Mouse (Mus musculus) macrophage (primary cell): ENCODE data around the gene Brat1. TPM values are rescaled to one million over a fixed set of nuclear protein-coding genes. Genes with fewer than 3 reads are reported as not detected.

Experiments used
- H3K27ac ChIP-seq: fragments of 350-480 bp; formaldehyde crosslinking; 2 replicates; pipeline ENCODE4 v1.9.0; 2021
- H3K36me3 ChIP-seq: fragments of 350-480 bp; formaldehyde crosslinking; 2 replicates; pipeline ENCODE4 v1.9.0; 2021; ENCODE audit errors: inconsistent target
- H3K4me3 ChIP-seq: fragments of 350-480 bp; formaldehyde crosslinking; 2 replicates; pipeline ENCODE4 v1.9.0; 2021; ENCODE audit errors: inconsistent target
- H3K79me2 ChIP-seq: fragments of 350-480 bp; formaldehyde crosslinking; 2 replicates; pipeline ENCODE4 v1.9.0; 2021; ENCODE audit errors: inconsistent target
- WGBS: methylation state at CpG from one replicate; pipeline ENCODE4 v1.1.7; 2026; ENCODE audit warnings: inconsistent platforms; ENCODE audit not compliant: missing documents; 5-methylcytosine and 5-hydroxymethylcytosine counted together
- polyA plus RNA-seq: library from polyadenylated mRNA; stranded (reverse); fragments of 250-400 nt; gene quantifications from 3 replicates; pipeline ENCODE4 v1.2.4, GENCODE M21; 2018; ENCODE audit warnings: inconsistent platforms

The Brat1 gene
- polyA plus RNA-seq, 1 experiment from 2014 or later, result 5.1 TPM

DNA sequence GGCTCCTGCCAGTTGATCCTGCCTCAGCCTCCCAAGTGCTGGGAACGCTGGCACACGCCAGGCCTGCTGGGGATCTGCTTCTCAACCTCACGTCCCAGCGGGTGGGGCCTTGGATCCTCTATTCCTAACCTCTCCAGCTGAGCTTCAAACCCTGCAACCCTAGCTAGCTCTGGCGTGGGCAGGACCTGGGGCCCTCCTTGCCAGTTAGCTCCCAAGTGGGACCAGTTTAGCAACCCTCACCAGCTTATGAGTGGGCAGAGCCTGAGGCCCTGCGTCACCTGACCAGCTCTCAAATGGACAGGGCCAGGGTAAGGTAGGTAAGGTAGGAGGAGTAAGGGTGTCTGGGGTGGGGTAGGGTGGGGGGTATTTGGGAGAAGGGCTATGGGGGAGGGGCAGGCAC is 24.8 kb upstream of the Brat1 start:
- 100% methylated on average over 2 of the region's 6 CpGs for WGBS
- no peak overlapping the region for H3K27ac ChIP-seq
- peaks cover 21% of the 10 kb centered on the region; the same call in 1 of the 2 replicates for H3K36me3 ChIP-seq
- no peak overlapping the region for H3K4me3 ChIP-seq
- no peaks in the 10 kb centered on the region for H3K79me2 ChIP-seq

DNA sequence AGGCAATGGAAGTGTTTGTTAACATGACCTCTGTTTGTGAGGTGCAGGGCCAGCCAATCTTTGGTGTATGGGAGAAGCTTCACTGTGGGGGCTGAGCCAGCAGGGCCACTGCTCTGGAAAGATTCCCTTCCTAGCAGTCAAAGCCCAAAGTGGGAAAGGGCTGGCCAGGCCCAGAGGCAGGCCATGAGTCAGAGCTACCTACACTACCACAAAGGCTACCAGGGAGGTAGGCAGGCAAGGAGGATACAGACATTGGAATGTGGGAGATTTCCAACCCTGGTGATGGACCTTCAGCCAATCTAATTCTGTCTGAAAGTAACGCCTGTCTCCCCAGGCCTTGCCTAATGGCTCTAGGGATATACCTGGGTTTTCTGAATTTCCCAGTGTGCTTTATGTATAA is 23.9 kb upstream of the Brat1 start:
- Histone ChIP-seq H3K36me3 (peaks cover 16% of the 10 kb centered on the region; the same call in 1 of the 2 replicates), H3K4me3 (no peak overlapping the region), H3K27ac (no peak overlapping the region), H3K79me2 (no peaks in the 10 kb centered on the region)
- 90% methylated on average over 1 of the region's 1 CpGs for WGBS

DNA sequence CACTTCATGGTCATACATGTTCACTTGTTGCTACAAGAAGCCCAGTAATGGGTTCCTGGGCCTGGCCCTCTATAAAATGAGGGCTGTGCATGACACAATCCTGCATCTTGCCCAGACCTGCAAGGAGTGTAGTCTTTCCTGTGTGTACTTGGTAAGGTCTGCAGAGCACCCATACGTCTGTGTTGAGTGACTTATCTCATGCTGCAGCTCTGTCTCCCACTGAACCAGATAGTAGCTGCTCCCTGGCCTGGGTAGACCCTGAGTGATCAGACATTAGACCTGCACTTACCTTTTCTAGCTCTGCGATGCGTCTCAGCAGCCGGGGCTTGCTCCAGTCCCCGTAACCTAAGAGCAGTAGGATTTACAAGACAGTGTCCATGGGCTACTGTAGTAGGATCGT is 22.7 kb upstream of the Brat1 start:
- WGBS, result 99% methylated on average over 6 of the region's 6 CpGs
- no peak overlapping the region for H3K4me3 ChIP-seq
- H3K27ac ChIP-seq, result no peak overlapping the region
- peaks cover 7% of the 10 kb centered on the region; the same call in 1 of the 2 replicates for H3K36me3 ChIP-seq
- H3K79me2 ChIP-seq, result no peaks in the 10 kb centered on the region

DNA sequence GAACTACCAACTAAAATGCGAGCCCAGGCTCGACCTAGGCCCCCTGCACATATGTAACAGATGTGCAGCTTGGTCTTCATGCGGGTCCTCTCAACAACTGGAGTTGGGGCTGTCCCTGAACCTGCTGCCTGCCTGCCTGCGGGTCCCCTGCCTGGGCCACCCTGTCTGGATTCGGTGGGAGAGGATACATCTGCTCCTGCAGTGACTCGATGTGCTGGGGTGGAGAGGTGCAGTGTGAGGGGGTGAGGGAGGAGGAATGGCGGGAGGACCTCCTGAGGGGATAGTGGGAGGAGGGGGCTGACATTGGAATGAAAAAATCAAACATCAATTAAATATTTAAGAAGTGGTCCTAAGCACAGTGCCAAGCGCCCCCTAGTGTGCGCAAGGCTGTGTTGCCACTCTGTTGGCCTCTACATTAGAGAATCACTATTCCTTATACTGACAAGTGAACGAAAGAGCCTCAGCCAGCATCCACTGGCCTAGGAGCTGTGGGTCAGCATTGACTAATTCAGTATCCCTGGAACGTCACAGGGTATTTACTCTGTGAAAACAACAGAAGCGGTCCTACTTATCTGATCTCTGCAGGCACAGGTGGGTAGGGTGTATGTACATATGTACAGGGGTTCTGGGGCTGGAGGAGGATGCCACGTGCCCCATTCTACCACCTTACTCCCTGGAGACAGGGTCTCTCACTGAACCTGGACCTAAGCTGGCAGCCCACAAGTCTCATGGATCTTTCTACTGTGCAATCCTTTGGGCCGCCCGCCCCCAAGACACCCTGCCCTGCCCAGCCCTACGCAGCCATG is 20.3 kb upstream of the Brat1 start:
- H3K79me2 ChIP-seq, result no peaks in the 10 kb centered on the region
- no peak overlapping the region for H3K27ac ChIP-seq
- 81% methylated on average over 12 of the region's 16 CpGs for WGBS
- no peak overlapping the region for H3K4me3 ChIP-seq
- peaks cover 14% of the 10 kb centered on the region; the same call in 1 of the 2 replicates for H3K36me3 ChIP-seq

DNA sequence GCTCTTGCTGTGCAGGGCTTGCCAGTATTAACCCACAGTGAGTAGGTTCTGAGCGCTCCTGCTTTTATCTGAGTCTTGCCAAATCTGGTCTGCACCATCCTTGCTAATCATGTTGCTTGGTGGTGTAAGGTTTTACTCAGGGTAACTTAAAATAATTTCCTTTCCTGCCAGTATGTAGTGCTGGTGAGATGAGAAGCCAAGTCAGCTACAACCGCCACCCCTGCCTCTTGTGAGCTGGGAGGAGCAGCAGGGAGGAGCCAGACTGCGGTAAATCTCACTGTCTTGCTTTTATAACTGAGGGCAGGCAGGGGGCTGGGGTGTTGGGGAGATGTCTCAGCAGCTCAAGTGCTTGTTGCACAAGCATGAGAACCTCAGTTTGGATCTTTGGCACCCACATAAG is 16.4 kb upstream of the Brat1 start:
- WGBS, result 91% methylated on average over 3 of the region's 3 CpGs
- Histone ChIP-seq H3K27ac (no peak overlapping the region), H3K4me3 (no peak overlapping the region), H3K79me2 (no peaks in the 10 kb centered on the region), H3K36me3 (peaks cover 20% of the 10 kb centered on the region; the same call in 1 of the 2 replicates)

DNA sequence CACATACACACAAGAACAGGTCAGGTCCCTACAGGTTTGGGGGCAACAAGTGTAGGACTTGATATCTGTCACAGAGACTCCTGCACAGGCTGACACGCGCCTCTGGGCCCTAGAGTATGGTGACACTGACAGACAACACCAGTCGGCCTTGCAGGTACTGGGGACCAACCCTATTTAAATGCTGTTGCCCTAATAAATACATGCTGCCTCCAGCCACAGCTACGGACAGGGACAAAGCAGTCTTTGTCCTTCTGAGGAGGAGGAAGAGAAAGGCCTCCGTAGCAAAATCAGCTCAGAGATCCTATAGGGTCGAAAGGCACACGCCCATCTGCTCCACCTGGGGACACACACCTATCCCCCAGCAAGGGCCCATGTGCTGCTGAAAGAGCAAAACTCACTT is 8.8 kb upstream of the Brat1 start:
- peaks cover 30% of the 10 kb centered on the region for H3K36me3 ChIP-seq
- H3K79me2 ChIP-seq, result peaks cover under 1% of the 10 kb centered on the region; the same call in 1 of the 2 replicates
- no peak overlapping the region for H3K27ac ChIP-seq
- 99% methylated on average over 7 of the region's 7 CpGs for WGBS
- H3K4me3 ChIP-seq, result no peak overlapping the region

DNA sequence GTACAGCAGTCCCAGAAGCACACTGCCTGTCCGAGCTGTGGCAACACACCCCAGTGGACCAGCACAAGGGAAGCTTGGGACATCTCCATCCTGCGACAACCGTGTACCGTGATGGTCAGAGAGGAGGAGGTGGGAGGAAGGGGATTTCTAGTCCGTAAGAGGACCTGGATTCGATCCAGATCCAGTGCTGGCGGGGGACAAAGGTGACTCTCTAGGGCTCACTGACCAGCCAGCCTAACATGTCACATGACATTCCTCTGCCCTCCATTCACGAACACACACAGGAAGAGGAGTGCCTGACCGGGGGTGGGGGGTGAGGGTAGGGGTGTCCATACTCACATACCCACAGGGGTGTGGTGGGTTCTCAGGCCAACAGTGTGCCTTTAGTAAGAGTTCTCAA is 5.0 kb upstream of the Brat1 start:
- no peak overlapping the region for H3K4me3 ChIP-seq
- WGBS, result 93% methylated on average over 9 of the region's 9 CpGs
- H3K36me3 ChIP-seq, result peaks cover 21% of the 10 kb centered on the region
- H3K27ac ChIP-seq, result no peak overlapping the region
- peaks cover 7% of the 10 kb centered on the region; the same call in 1 of the 2 replicates for H3K79me2 ChIP-seq

DNA sequence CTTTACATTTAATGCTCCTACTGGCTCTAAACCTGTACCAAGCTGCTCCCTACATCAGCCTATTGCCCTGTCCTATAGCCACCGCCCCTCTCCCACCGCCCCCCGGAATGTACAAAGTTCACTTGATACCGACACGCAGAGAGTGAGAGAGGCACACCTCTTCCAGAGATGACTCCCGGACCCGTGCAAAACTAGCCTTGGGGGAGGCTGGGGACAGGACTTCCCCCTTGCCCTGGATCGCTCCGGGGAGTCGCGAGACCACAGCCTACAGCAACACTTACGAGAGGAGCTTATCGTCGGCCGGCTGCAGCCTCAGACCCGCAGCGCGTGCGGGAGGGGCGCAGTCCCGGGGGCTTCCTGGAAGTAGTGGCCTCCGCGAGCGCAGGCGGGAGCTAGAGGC is 3.1 kb upstream of the Brat1 start:
- Histone ChIP-seq H3K36me3 (peaks cover 14% of the 10 kb centered on the region), H3K4me3 (peak overlapping the region; percentile 54), H3K79me2 (peaks cover 11% of the 10 kb centered on the region; the same call in 1 of the 2 replicates), H3K27ac (no peak overlapping the region)
- WGBS, result under 1% methylated on average over 25 of the region's 25 CpGs

DNA sequence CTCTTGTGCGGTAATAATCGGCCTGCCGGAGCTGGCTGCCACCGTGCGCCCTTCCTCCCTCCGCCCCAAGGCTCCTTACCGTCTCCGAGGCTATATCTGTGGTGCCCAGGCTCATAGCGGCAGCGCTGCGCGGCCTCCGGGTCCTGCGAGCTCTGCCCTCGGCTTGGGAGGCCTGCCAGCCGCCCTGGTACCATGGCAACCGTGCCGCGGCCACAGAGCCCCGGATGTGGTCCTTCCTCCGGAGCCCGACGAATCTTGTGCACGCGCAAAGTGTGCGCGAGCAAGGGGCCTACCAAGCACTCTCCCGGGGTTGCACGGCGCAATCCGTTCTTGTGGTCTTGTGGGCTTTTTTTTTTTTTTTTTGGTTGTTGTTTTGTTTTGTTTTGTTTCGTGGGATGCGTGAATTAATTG is 2.7 kb upstream of the Brat1 start, which contains the start of gene Iqce:
Gene Iqce (minus strand): TSS at position 276 of the 411 bp plus-strand sequence.
- Histone ChIP-seq H3K36me3 (peaks cover 9% of the 10 kb centered on the region), H3K4me3 (peak within 1 kb of the TSS; percentile 54), H3K79me2 (peaks cover 14% of the 10 kb centered on the region; the same call in 1 of the 2 replicates), H3K27ac (0 out of 2 replicates have a peak within 1 kb of the TSS, but pooled peaks have one; percentile 8)
- under 1% methylated on average over 32 of the region's 33 CpGs for WGBS

DNA sequence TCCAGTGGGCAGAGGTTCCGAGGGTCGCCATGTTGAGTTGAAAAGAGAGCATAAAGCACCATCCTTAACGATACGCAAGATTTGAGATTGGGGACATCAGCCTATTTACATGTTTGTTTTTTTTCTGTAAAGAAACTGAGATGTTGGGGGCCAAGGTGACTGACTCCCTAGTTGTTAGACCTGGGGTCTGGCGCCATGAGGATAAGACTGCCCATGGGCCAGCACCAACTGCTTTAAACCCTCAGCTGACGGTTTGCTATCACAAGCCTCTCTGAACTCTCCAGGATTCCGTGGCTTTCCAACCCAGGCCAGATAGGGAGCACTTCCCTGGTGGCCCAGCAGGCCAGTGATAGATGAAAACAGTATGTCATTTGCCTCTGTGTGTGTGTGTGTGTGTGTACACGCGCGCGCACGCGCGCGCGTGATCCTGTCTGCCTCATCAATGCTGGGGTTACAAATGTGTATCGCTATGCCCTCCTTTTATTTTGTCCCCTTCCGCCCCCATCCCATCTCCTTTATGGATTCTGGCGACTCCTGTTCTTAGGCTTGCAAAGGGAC is 2.1 kb upstream of the Brat1 start:
- H3K27ac ChIP-seq, result 0 out of 2 replicates have a peak overlapping the region, but pooled peaks have one; percentile 8
- 89% methylated on average over 19 of the region's 19 CpGs for WGBS
- peaks cover 14% of the 10 kb centered on the region; the same call in 1 of the 2 replicates for H3K79me2 ChIP-seq
- 0 out of 2 replicates have a peak, but pooled peaks cover 3% of the 10 kb centered on the region for H3K36me3 ChIP-seq
- peak overlapping the region; percentile 54; the same call in 1 of the 2 replicates for H3K4me3 ChIP-seq

DNA sequence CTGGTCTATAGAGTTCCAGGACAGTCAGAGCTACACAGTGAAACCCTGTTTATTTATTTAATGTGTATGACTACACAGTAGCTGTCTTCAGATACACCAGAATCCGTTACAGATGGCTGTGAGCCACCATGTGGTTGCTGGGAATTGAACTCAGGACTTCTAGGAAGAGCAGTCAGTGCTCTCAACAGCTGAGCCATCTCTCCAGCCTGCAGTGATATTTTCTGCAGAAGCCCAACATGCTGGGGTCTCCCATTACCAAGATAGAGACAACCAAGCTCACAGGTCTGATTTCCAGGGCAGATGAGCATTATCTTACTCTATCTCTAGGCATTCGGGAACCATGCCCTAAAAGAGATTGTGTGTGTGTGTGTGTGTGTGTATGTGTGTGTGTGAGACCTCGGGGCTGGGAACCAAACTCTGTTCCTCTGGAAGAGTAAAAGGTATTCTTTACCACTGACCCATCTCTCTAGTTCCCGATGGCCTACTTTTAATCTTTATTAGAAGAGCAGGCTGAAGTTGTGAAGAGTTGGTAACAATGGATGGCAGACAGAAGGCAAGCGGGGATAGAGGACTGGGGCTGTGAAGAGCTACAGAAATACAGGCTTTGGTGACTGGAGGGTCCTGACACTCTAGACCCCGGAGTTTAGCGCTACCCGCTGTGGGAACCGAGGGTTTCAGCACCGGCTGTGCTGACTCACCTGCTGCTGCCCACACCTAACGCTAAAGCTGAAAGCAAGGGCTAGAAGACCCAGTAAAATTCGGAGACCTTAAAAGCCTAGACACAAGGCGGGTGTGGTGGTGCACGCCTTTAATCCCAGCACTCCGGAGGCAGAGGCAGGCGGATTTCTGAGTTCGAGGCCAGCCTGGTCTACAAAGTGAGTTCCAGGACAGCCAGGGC is 1.1 kb upstream of the Brat1 start:
- H3K27ac ChIP-seq, result peak overlapping the region; percentile 89
- peak overlapping the region; percentile 29; the same call in 1 of the 2 replicates for H3K4me3 ChIP-seq

DNA sequence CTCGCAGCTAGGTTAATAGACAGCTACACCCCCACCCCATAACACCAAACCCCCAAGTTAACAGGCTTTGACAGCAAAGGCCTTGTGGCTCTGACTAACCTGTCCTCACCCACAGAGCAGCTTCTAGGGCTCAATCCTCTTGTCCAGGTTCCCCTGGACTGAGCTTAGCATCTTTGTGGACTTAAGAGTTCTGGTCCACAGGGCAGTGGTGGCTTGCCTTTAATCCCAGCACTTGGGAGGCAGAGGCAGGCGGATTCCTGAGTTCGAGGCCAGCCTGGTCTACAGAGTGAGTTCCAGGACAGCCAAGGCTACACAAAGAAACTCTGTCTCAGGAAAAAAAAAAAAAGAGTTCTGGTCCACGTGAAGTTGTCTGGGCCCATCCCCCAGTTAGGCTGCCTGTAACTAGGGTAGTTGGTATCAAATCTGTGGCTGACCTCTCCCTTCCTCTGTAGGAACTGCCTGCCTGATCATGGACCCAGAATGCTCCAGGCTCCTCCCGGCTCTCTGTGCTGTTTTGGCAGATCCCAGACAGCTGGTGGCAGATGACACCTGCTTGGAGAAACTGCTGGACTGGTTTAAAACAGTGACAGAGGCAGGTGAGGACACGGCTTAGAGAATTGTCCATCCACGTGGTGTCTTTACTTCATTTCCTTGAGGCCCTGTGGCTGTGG is 825 bp downstream of the Brat1 start:
- 0 out of 2 replicates have a peak, but pooled peaks cover 9% of the 10 kb centered on the region for H3K36me3 ChIP-seq
- H3K79me2 ChIP-seq, result peaks cover 14% of the 10 kb centered on the region; the same call in 1 of the 2 replicates
- H3K4me3 ChIP-seq, result peak overlapping the region; percentile 72
- 48% methylated on average over 6 of the region's 7 CpGs for WGBS
- H3K27ac ChIP-seq, result peak overlapping the region; percentile 69

More for the DNA sequence above, 1.1 kb upstream of the Brat1 start:
- H3K79me2 ChIP-seq, result peaks cover 14% of the 10 kb centered on the region; the same call in 1 of the 2 replicates
- no peaks in the 10 kb centered on the region for H3K36me3 ChIP-seq
- WGBS, result 28% methylated on average over 13 of the region's 17 CpGs

DNA sequence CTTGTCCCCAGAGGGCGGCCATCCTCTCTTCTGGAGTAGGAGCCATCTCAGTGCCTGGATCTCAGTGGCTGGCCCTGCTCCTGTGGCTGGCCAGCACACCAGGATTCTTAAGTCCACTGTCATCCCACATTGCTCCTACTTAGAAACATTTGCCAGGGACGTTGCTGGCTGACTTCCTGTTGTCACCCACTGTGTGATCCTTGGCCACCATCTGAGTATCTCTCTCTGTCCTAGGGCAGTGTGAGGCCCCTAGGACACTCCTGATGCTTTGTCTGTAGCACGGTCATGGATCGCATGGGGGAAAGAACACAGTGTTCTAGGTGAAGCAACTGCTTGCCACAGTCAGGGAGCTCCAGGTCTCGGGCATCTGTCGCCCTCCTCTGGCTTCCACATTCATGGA is 5.5 kb downstream of the Brat1 start:
- WGBS, result 96% methylated on average over 6 of the region's 6 CpGs
- Histone ChIP-seq H3K27ac (no peak overlapping the region), H3K36me3 (peaks cover 55% of the 10 kb centered on the region), H3K4me3 (no peak overlapping the region), H3K79me2 (peaks cover 7% of the 10 kb centered on the region; the same call in 1 of the 2 replicates)
